Mouse (Mus musculus) liver, embryonic 14.5 days (tissue): Measurements from ENCODE around the gene Nkd2. TPM values are rescaled to one million over a fixed set of nuclear protein-coding genes. Genes with fewer than 3 reads are reported as not detected.

Experiments used
- ATAC-seq: fragments of 200-750 bp; cut with Nextera tagmentation; 2 replicates; pipeline ENCODE4 v1.8.0; 2017; ENCODE audit warnings: moderate number of reproducible peaks, mild to moderate bottlenecking, moderate library complexity; ENCODE audit not compliant: insufficient read depth
- DNase-seq, 3 experiments: peaks; one replicate each; pipeline ENCODE4 v3.0.0-alpha.2; 2012 to 2013; ENCODE audit warnings: low read depth in 3 of 3, low spot score in 3 of 3
- H3K27ac ChIP-seq: fragments of 300-500 bp; sonication (generic); 2 replicates; pipeline ENCODE4 v1.5.1; 2014; ENCODE audit warnings: moderate library complexity, mild to moderate bottlenecking, control low read depth, inconsistent platforms
- H3K27me3 ChIP-seq: fragments of 300-500 bp; sonication (generic); 2 replicates; pipeline ENCODE4 v1.6.1; 2014; ENCODE audit warnings: mild to moderate bottlenecking, low read length, moderate library complexity; ENCODE audit not compliant: control insufficient read depth, insufficient read depth
- H3K36me3 ChIP-seq: fragments of 300-500 bp; sonication (generic); replicated peaks from 2 replicates; pipeline ENCODE4 v1.6.1; 2014; ENCODE audit warnings: low read depth; ENCODE audit not compliant: control insufficient read depth, insufficient read depth
- H3K4me1 ChIP-seq, 2 experiments: fragments of 200-500 bp in 1 of 2; fragments of 300-500 bp in 1 of 2; sonication (generic) in 1 of 2; replicated peaks; 2 replicates each; pipeline ENCODE4 v1.6.1; 2012 to 2014; ENCODE audit warnings: antibody characterized with exemption in 1 of 2, inconsistent platforms in 1 of 2, low read length in 1 of 2; ENCODE audit not compliant: control insufficient read depth in 2 of 2, insufficient read depth in 2 of 2
- H3K4me2 ChIP-seq: fragments of 300-500 bp; sonication (generic); 2 replicates; pipeline ENCODE4 v1.6.1; 2014; ENCODE audit warnings: low read depth, mild to moderate bottlenecking, control low read depth, moderate library complexity
- H3K4me3 ChIP-seq, 2 experiments: fragments of 200-500 bp in 1 of 2; fragments of 300-500 bp in 1 of 2; sonication (generic) in 1 of 2; 2 replicates each; pipeline ENCODE4 v1.5.1; 2012 to 2014; ENCODE audit warnings: low read depth in 2 of 2, low read length in 2 of 2, mild to moderate bottlenecking in 2 of 2, control low read depth in 1 of 2, inconsistent platforms in 1 of 2, moderate library complexity in 1 of 2; ENCODE audit not compliant: insufficient read depth in 1 of 2
- H3K9ac ChIP-seq: fragments of 300-500 bp; sonication (generic); replicated peaks from 2 replicates; pipeline ENCODE4 v1.6.1; 2014; ENCODE audit warnings: mild to moderate bottlenecking, control low read depth, moderate library complexity
- H3K9me3 ChIP-seq: fragments of 300-500 bp; sonication (generic); 2 replicates; pipeline ENCODE4 v1.6.1; 2016; ENCODE audit warnings: low read length, mixed read lengths; ENCODE audit not compliant: control insufficient read depth
- CTCF ChIP-seq: IDR thresholded peaks from 2 replicates; pipeline ENCODE4 v1.5.1; 2016; ENCODE audit warnings: antibody characterized with exemption, low read depth, control low read depth
- EP300 ChIP-seq: IDR thresholded peaks from 2 replicates; pipeline ENCODE4 v1.6.1; 2016; ENCODE audit warnings: antibody characterized with exemption, low read depth
- WGBS: fragments of 180-500 bp; shearing (Covaris S2); extraction: QIAGEN DNeasy Blood & Tissue Kit; methylation state at CpG from one replicate; pipeline ENCODE4 v1.1.7; 2014; ENCODE audit not compliant: insufficient replicate concordance; 5-methylcytosine and 5-hydroxymethylcytosine counted together
- polyA plus RNA-seq, 2 experiments: library from polyadenylated mRNA; depleted of rRNA in 1 of 2; stranded (reverse) in 1 of 2; unstranded in 1 of 2; fragments of >200 nt; fragmentation: Nextera tagmentation in 1 of 2; extraction: Ambion mirVana in 1 of 2; gene quantifications; 2 replicates each; pipeline versions ENCODE4 v1.2.1 to v1.2.3; 2012 to 2014

The Nkd2 gene
- polyA plus RNA-seq, 2 experiments = 0.15 to 0.19 TPM

GRCm38 (mm10) chr13:73885656-73886055 lies 38.2 kb upstream of the Nkd2 start:
- Histone ChIP-seq H3K4me1 (no peaks in the 10 kb centered on the region), H3K4me2 (no peak overlapping the region), H3K9me3 (no peaks in the 10 kb centered on the region), H3K36me3 (no peaks in the 10 kb centered on the region), H3K27me3 (no peaks in the 10 kb centered on the region), H3K4me3 (no peak overlapping the region), H3K27ac (no peak overlapping the region), H3K9ac (no peak overlapping the region)
- DNase-seq = no peak
- 63% methylated on average over 4 of the region's 4 CpGs for WGBS
- no peak for ATAC-seq
- TF ChIP-seq CTCF (no peak), EP300 (no peak)

DNA sequence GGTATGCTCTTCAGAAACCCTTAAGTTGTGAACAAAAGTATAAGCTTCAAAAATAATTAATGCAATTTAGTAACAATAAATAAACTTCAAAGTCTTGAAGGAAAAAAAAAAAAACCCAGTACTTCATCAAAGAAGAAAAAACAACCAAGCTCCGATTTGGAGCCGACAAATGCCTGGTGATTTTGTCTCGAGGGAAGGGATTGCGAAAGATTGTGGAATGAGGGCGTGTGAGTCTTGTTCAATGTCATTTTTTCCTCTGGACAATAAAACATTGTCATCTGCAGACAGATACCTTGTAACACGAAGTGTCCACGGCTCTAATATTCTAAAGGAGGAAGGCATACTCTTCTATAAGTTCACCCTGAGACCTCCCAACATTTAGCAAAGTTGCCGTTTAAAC lies 33.9 kb upstream of the Nkd2 start:
- TF ChIP-seq CTCF = no peak
- no peak for TF ChIP-seq EP300
- no peak overlapping the region for H3K27ac ChIP-seq
- no peaks in the 10 kb centered on the region for H3K27me3 ChIP-seq
- H3K4me1 ChIP-seq = no peaks in the 10 kb centered on the region
- H3K9ac ChIP-seq = no peak overlapping the region
- no peak overlapping the region for H3K4me2 ChIP-seq
- 57% methylated on average over 8 of the region's 8 CpGs for WGBS
- no peak overlapping the region for H3K4me3 ChIP-seq
- DNase-seq (no peak), ATAC-seq (no peak)
- no peaks in the 10 kb centered on the region for H3K9me3 ChIP-seq
- H3K36me3 ChIP-seq = no peaks in the 10 kb centered on the region

GRCm38 (mm10) chr13:73879824-73880223 lies 32.4 kb upstream of the Nkd2 start:
- H3K9me3 ChIP-seq = no peaks in the 10 kb centered on the region
- H3K4me2 ChIP-seq = no peak overlapping the region
- TF ChIP-seq EP300 = no peak
- peak; percentile 67 for TF ChIP-seq CTCF
- H3K4me1 ChIP-seq = no peaks in the 10 kb centered on the region
- no peak overlapping the region for H3K4me3 ChIP-seq
- ATAC-seq = no peak
- H3K27ac ChIP-seq = no peak overlapping the region
- H3K36me3 ChIP-seq = no peaks in the 10 kb centered on the region
- H3K27me3 ChIP-seq = no peaks in the 10 kb centered on the region
- H3K9ac ChIP-seq = no peak overlapping the region
- DNase-seq = no peak
- WGBS = 68% methylated on average over 5 of the region's 5 CpGs

DNA sequence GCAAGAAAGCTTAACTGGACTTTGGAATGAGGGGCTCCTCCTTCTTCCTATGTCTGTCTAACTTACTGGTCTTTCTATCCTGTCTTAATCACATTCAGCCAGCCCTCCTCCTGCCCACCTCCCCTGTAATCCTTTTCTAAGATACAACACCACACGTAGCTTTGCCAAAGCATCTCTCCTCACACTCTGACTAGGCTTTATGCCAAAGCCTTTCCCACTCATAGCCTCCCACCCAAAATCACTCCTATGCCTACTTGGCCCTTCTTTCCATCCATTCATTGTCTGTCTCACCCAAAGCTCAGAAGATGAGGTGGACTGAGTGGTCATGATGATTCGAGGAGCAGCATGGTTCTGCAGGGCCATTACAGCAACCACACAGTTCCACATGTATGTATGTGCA lies 24.7 kb upstream of the Nkd2 start:
- H3K36me3 ChIP-seq = no peaks in the 10 kb centered on the region
- H3K4me2 ChIP-seq = no peak overlapping the region
- DNase-seq (no peak), ATAC-seq (no peak)
- H3K9me3 ChIP-seq = no peaks in the 10 kb centered on the region
- H3K9ac ChIP-seq = no peak overlapping the region
- H3K27ac ChIP-seq = no peak overlapping the region
- TF ChIP-seq CTCF (no peak), EP300 (no peak)
- H3K27me3 ChIP-seq = no peaks in the 10 kb centered on the region
- no peaks in the 10 kb centered on the region for H3K4me1 ChIP-seq
- WGBS = 48% methylated on average over 2 of the region's 2 CpGs
- H3K4me3 ChIP-seq = no peak overlapping the region

- Histone ChIP-seq H3K27ac (no peak overlapping the region), H3K4me2 (peak overlapping the region; percentile 51), H3K36me3 (no peaks in the 10 kb centered on the region), H3K9me3 (no peaks in the 10 kb centered on the region), H3K4me3 (peak overlapping the region; percentile 30 to 44), H3K9ac (no peak overlapping the region), H3K27me3 (peaks cover 26% of the 10 kb centered on the region), H3K4me1 (no peaks in the 10 kb centered on the region)
- no peak for DNase-seq
- no peak for ATAC-seq
- no peak for TF ChIP-seq CTCF
- WGBS = 2% methylated on average over 64 of the region's 65 CpGs
These were observed 604 bp downstream of the Nkd2 start for GRCm38 (mm10) chr13:73846589-73847464.
